Mouse (Mus musculus): Measurements from ENCODE around the gene Ctu2. TPM values are rescaled to one million over a fixed set of nuclear protein-coding genes. Genes with fewer than 3 reads are reported as not detected.

Ctu2 gene
- polyA plus RNA-seq, 1 experiment from 2014 or later: 63.7 TPM

- Histone ChIP-seq H3K9me3 (no peaks in the 10 kb centered on the region), H3K4me2 (no peak overlapping the region), H3K36me3 (peaks cover 69% of the 10 kb centered on the region), H3K4me1 (replicated peaks) (peaks cover 17% of the 10 kb centered on the region), H3K9ac (no peak overlapping the region), H3K27me3 (no peaks in the 10 kb centered on the region; the same call in 1 of the 2 replicates), H3K27ac (replicated peaks) (no peak overlapping the region), H3K4me3 (no peak overlapping the region)
- no peak for ATAC-seq (ENCODE audit: low read depth)
- 88% methylated on average over 20 of the region's 20 CpGs for WGBS
These were observed 39.3 kb upstream of the Ctu2 start for GRCm38 (mm10) chr8:122436586-122437125.

GRCm38 (mm10) chr8:122437708-122438331 lies 38.1 kb upstream of the Ctu2 start:
- Histone ChIP-seq H3K4me3 (no peak overlapping the region), H3K9me3 (no peaks in the 10 kb centered on the region), H3K27ac (replicated peaks) (no peak overlapping the region), H3K4me1 (replicated peaks) (peaks cover 17% of the 10 kb centered on the region), H3K4me2 (no peak overlapping the region), H3K36me3 (peaks cover 69% of the 10 kb centered on the region), H3K27me3 (no peaks in the 10 kb centered on the region; the same call in 1 of the 2 replicates), H3K9ac (no peak overlapping the region)
- WGBS: 90% methylated on average over 13 of the region's 13 CpGs
- no peak for ATAC-seq (ENCODE audit: low read depth)

- ATAC-seq (ENCODE audit: low read depth): no peak
- Histone ChIP-seq H3K9ac (no peak overlapping the region), H3K4me3 (no peak overlapping the region), H3K27ac (replicated peaks) (no peak overlapping the region), H3K4me2 (no peak overlapping the region), H3K27me3 (no peaks in the 10 kb centered on the region), H3K36me3 (peaks cover 56% of the 10 kb centered on the region), H3K4me1 (replicated peaks) (peaks cover 13% of the 10 kb centered on the region), H3K9me3 (no peaks in the 10 kb centered on the region)
- WGBS: 96% methylated on average over 16 of the region's 16 CpGs
These were observed 36.6 kb upstream of the Ctu2 start for GRCm38 (mm10) chr8:122439336-122439735.

GRCm38 (mm10) chr8:122441326-122441725 lies 34.6 kb upstream of the Ctu2 start:
- Histone ChIP-seq H3K4me2 (no peak overlapping the region), H3K27me3 (no peaks in the 10 kb centered on the region), H3K36me3 (peaks cover 36% of the 10 kb centered on the region), H3K4me3 (no peak overlapping the region), H3K9ac (no peak overlapping the region), H3K4me1 (replicated peaks) (peaks cover 33% of the 10 kb centered on the region), H3K27ac (replicated peaks) (no peak overlapping the region), H3K9me3 (no peaks in the 10 kb centered on the region)
- no peak for ATAC-seq (ENCODE audit: low read depth)
- 95% methylated on average over 1 of the region's 1 CpGs for WGBS

GRCm38 (mm10) chr8:122442356-122442755 lies 33.6 kb upstream of the Ctu2 start:
- ATAC-seq (ENCODE audit: low read depth): no peak
- H3K27me3 ChIP-seq: no peaks in the 10 kb centered on the region
- 14% methylated on average over 7 of the region's 7 CpGs for WGBS
- H3K9me3 ChIP-seq: no peaks in the 10 kb centered on the region
- peaks cover 34% of the 10 kb centered on the region for H3K4me1 ChIP-seq (replicated peaks)
- H3K4me2 ChIP-seq: peak overlapping the region; percentile 90
- peak overlapping the region; percentile 84 for H3K9ac ChIP-seq
- peak overlapping the region; percentile 88 for H3K27ac ChIP-seq (replicated peaks)
- H3K4me3 ChIP-seq: peak overlapping the region; percentile 65
- peaks cover 26% of the 10 kb centered on the region for H3K36me3 ChIP-seq

- H3K27me3 ChIP-seq: no peaks in the 10 kb centered on the region
- peak overlapping the region; percentile 65 for H3K4me3 ChIP-seq
- H3K4me1 ChIP-seq (replicated peaks): peaks cover 34% of the 10 kb centered on the region
- H3K4me2 ChIP-seq: peak overlapping the region; percentile 90
- H3K27ac ChIP-seq (replicated peaks): peak overlapping the region; percentile 88
- H3K36me3 ChIP-seq: peaks cover 21% of the 10 kb centered on the region
- H3K9me3 ChIP-seq: no peaks in the 10 kb centered on the region
- peak overlapping the region; percentile 84 for H3K9ac ChIP-seq
- ATAC-seq (ENCODE audit: low read depth): peak; percentile 47; the same call in 1 of the 2 replicates
- WGBS: under 1% methylated on average over 12 of the region's 12 CpGs
These were observed 33.2 kb upstream of the Ctu2 start for GRCm38 (mm10) chr8:122442781-122443180.

GRCm38 (mm10) chr8:122443262-122444006 lies 32.5 kb upstream of the Ctu2 start, which contains the start of gene Mvd:
Gene Mvd (minus strand): TSS chr8:122443422.
- Histone ChIP-seq H3K4me2 (peak within 1 kb of the TSS; percentile 90), H3K27me3 (no peaks in the 10 kb centered on the region), H3K9ac (peak within 1 kb of the TSS; percentile 84), H3K36me3 (peaks cover 15% of the 10 kb centered on the region), H3K4me1 (replicated peaks) (peaks cover 34% of the 10 kb centered on the region), H3K27ac (replicated peaks) (peak within 1 kb of the TSS; percentile 97), H3K4me3 (peak within 1 kb of the TSS; percentile 65), H3K9me3 (no peaks in the 10 kb centered on the region)
- WGBS: under 1% methylated on average over 47 of the region's 47 CpGs
- ATAC-seq (ENCODE audit: low read depth): peak; percentile 98

- WGBS: 12% methylated on average over 19 of the region's 19 CpGs
- Histone ChIP-seq H3K36me3 (peaks cover 9% of the 10 kb centered on the region), H3K4me1 (replicated peaks) (peaks cover 34% of the 10 kb centered on the region), H3K27me3 (no peaks in the 10 kb centered on the region), H3K9ac (peak overlapping the region; percentile 83), H3K4me3 (peak overlapping the region; percentile 65), H3K9me3 (no peaks in the 10 kb centered on the region), H3K4me2 (peak overlapping the region; percentile 57), H3K27ac (replicated peaks) (peak overlapping the region; percentile 97)
- peak; percentile 38; the same call in 1 of the 2 replicates for ATAC-seq (ENCODE audit: low read depth)
These were observed 31.7 kb upstream of the Ctu2 start for GRCm38 (mm10) chr8:122444058-122444748.

GRCm38 (mm10) chr8:122445203-122445602 lies 30.7 kb upstream of the Ctu2 start:
- Histone ChIP-seq H3K9me3 (no peaks in the 10 kb centered on the region), H3K27me3 (no peaks in the 10 kb centered on the region), H3K9ac (peak overlapping the region; percentile 83; the same call in 1 of the 2 replicates), H3K4me3 (peak overlapping the region; percentile 65; the same call in 1 of the 2 replicates), H3K27ac (replicated peaks) (peak overlapping the region; percentile 97), H3K36me3 (no peaks in the 10 kb centered on the region), H3K4me2 (peak overlapping the region; percentile 57), H3K4me1 (replicated peaks) (peaks cover 34% of the 10 kb centered on the region)
- ATAC-seq (ENCODE audit: low read depth): no peak
- 71% methylated on average over 3 of the region's 3 CpGs for WGBS

GRCm38 (mm10) chr8:122451161-122451703 lies 24.7 kb upstream of the Ctu2 start:
- Histone ChIP-seq H3K4me2 (no peak overlapping the region), H3K9me3 (no peaks in the 10 kb centered on the region), H3K4me3 (no peak overlapping the region), H3K36me3 (no peaks in the 10 kb centered on the region), H3K27me3 (peaks cover 9% of the 10 kb centered on the region; the same call in 1 of the 2 replicates), H3K9ac (no peak overlapping the region), H3K4me1 (replicated peaks) (peaks cover 2% of the 10 kb centered on the region; the same call in 1 of the 2 replicates), H3K27ac (replicated peaks) (no peak overlapping the region)
- no peak for ATAC-seq (ENCODE audit: low read depth)
- WGBS: 81% methylated on average over 7 of the region's 7 CpGs

- Histone ChIP-seq H3K9ac (no peak overlapping the region), H3K4me2 (no peak overlapping the region), H3K27ac (replicated peaks) (no peak overlapping the region), H3K36me3 (no peaks in the 10 kb centered on the region), H3K9me3 (no peaks in the 10 kb centered on the region), H3K27me3 (peaks cover 18% of the 10 kb centered on the region), H3K4me3 (no peak overlapping the region), H3K4me1 (replicated peaks) (no peaks in the 10 kb centered on the region)
- 83% methylated on average over 10 of the region's 10 CpGs for WGBS
- ATAC-seq (ENCODE audit: low read depth): no peak
These were observed 23.8 kb upstream of the Ctu2 start for GRCm38 (mm10) chr8:122452154-122452553.

All from neural tube, embryonic 13.5 days (tissue).